Mouse (Mus musculus) neutrophil, adult 5-6 weeks (primary cell): ENCODE data around the gene Mucl3. TPM values are rescaled to one million over a fixed set of nuclear protein-coding genes. Genes with fewer than 3 reads are reported as not detected.

Experiments used
- ATAC-seq: fragments of 151-379, 151-347 bp; 2 replicates; pipeline ENCODE4 v1.8.0; 2017; ENCODE audit warnings: mild to moderate bottlenecking, moderate TSS enrichment; ENCODE audit not compliant: insufficient number of reproducible peaks, poor library complexity, low FRiP score, severe bottlenecking; ENCODE audit errors: extremely low read depth
- total RNA-seq: library from RNA; stranded (forward); fragments of 200-1000 nt; gene quantifications from 2 replicates; pipeline ENCODE4 v1.2.3, GENCODE M21; 2017

Mucl3 gene
- total RNA-seq, 1 experiment from 2014 or later, result not detected

DNA sequence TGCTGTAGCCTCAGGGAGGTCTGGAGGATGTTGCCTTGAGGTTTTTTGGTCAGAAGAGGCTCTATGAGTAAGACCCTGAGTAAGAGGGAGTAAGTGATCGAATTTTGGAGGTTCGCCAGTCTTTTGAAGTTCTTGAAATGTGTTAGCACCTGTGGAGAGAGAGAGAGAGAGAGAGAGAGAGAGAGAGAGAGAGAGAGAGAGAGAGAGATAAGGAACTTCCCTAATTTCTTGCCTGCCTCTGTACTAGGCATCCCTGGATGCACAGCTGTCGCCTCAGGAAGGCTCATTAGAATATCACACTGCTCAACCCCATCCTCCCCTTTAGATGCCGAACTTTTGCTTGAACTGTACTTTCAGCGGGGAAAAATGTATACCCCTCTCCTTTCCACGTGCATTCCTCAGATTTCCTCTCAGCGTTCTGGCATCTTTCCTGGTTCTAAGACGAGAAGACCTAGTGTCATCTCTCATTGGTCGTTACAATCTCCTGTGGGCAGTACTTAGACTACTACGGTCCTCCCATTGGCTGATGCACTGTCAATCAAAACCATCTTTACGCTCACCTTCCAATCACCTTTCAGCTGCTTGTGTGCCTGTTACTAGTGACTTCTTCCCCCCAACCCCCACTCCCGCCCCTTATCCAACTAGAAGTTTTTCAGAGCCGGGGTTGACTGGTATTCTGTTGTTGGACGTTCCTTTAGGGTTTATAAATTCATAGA is 4.9 kb downstream of the Mucl3 start:
- ATAC-seq, result no peak

DNA sequence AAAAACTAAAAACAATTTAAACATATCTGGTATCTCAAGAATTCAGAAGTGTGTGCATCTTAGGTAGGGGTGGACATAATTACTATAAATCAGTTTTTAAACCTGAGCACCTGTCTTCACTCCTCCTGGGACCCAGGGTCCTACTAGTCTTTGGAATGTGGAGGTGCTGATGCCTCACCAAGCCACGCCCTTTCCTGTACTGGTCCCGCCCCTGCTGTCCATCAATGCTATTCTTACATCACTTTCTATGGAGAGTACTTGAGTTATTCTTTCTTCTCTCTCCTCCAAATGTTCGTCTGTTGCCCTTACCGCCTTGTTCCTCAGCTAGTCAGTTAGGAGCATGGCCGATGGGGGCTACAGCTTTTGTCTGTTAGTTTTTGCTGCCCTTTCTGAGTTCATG is 7.1 kb downstream of the Mucl3 start:
- no peak for ATAC-seq

DNA sequence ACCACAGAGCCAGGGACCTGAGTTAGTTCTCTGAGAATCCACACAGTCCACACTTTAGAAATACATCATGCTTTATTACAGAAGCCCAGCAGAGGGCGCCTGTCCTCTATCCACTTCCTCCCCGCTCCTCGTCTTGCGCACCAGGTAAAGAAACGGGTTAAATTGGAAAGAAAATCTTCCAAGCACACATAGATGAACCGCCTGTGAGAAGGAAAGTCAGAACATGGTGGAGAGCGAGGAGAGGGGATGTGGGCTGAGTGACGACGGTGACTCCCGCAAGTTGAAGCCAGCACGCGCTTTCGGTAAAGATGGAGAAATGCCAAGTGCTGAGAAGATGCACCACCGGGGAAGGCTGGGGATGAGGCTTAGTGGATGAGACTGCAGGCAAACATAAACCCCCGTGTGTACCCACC is 7.8 kb downstream of the Mucl3 start:
- peak; percentile 39; the same call in 1 of the 2 replicates for ATAC-seq

DNA sequence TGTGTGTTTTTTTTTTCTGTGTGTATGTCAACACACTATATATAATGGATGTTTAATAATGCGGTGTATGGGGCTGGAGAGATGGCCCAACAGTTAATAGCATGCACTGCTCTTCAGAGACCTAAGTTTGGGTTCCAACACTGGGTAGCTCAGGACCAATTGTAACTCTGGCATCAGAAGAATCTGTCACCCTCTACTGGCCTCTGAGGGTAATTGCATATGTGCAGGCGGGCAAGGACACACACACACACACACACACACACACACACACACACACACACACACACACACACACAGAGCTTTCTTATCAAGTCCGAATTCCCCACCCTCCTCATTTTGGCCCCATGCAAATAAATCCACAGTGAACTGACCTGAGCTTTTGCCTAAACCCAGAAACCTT is 8.3 kb downstream of the Mucl3 start:
- ATAC-seq, result no peak

DNA sequence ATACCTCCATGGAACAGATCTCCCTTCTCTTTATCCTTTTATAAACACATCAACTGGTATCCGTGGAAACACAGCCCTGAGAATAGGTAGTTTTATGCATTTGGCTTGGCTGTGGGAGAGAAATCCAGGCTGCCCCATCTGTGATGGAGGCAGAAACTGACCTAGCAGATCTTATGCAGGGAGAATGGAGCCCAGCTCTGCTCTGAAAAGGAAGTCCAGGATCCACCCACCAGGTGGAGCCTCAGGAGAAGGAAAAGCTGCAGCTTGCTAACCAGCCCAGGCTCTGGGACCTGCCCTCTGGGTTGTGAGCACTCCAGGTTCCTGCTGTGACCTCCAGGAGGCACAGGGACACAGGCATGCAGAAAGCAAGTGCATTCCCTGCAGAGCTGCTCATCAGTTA is 9.5 kb downstream of the Mucl3 start:
- ATAC-seq, result no peak

DNA sequence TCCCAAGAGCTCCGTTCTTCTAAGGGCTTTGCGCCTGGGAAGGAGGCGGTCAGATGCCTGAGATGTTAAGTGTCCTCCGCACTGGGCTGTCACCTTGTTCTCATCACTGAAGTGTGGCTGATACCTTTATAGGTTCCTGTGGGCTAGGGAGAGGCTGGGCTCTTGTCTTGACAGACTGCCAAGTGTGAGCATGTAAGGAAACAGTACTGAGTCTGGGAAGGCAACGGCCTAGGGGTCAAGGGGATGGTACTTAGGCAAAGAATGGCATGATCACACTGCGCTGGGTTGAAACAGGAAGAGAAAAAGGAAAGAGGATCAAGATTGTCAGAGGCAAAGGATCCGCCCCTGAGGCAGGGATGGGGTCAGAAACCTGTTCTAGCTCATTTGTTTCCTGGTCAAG is 17.0 kb downstream of the Mucl3 start, which contains the start of gene Gm9573:
Gene Gm9573 (minus strand): TSS at position 101 of the 400 bp plus-strand sequence.
- ATAC-seq, result no peak

DNA sequence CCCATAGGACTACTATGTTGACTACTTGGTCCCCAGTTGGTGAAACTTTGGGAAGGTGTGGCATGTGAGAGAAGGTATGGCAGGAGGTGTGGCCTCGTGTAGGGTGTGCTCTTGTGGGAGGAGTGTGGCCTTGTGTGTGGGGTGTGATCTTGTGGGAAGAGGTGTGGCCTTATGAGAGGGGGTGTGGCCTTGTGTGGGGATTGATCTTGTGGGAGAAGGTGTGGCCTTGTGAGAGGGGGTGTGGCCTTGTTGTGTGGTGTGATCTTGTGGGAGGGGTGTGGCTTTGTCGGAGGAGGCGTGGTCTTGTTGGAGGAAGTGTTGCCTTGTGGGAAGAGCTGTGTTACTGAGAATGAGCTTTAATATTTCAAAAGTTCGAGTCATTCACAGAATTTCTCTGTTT is 26.4 kb downstream of the Mucl3 start:
- no peak for ATAC-seq

DNA sequence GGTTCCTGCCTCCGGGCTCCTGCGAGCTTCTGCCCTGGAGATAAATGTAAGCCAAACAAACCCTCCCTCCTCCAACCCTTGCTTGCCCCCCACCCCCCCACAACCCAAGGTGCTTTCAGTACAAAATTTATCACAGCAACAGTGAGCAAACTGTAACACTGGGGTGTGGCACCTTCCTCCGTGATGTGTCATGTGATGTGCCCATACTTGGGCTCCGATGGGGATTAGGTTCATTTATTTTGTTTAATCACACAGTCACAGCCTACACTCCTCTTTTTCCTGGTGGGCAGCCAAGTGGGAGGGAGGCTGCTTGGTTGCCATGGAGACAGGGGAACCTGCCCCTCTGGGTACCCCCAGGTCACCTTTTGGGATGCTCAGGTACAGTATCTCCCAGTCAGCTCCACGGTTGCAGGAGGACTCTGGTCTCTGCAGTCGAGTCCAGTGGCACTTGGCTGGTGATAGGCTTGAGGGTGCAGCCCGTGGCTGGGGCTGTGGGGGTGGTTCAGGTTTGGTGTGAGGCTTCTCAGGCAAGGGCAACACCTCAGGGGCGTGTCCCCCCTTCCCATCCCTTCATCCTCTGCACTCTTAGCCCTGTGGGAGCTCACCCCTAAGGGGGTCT is 41.6 kb downstream of the Mucl3 start:
- ATAC-seq, result no peak

DNA sequence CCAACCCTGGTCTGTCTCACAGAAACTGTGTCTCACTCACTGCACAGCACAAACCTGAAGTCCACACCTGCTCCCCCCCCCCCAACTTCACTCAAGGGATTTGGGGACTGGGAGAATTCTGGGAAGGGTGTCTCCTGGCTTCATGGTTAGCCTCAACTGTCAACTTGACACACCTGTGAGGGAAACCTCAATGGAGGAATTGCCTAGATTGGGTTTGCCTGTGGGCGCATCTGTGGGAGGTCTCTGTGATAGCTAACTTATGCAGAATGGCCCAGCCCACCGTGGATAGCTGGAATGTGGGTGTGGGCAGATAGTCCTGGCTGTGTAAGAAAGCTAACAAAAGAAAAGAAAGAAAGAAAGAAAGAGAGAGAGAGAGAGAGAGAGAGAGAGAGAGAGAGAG is 42.2 kb downstream of the Mucl3 start, which contains the start of gene Sfta2:
Gene Sfta2 (plus strand): TSS at position 301 of the 400 bp plus-strand sequence.
- ATAC-seq, result no peak

DNA sequence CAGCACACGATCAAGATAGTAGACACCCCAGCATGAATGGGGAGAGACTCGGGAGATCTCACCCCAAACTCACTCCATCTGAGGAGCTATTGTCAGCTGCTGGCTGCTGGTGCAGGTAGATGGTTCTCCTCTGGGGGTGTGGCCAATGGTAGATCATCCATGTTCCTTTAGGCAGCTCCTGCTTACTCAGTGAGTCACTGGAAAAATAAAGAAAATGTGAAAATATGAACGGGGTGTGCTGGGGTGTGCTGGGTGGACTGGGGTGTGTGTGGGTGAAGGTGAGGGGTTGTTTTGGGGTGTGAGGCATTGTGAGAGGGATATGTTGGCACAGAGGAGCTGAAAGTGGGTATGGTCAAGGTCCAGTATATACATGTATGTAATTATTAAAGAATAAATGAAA is 46.1 kb downstream of the Mucl3 start:
- ATAC-seq, result no peak

DNA sequence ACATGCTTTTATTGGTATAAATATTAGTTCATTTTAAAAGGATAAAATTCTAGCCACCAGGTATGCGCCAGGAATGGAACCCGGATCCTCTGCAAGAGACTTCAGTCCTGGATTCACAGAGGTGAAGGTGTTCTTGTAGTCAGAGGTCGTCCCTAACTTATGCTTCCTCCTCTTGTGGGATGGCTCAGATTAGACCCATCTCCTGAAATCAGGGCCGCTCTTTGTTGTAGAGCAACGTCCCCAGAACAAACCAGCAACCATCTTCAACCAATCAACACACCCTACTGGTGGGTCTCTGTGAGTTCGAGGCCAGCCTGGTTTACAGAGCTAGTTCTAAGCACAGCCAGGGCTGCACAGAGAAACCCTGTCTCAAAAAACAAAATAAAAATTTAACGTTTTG is 49.0 kb downstream of the Mucl3 start:
- ATAC-seq, result no peak

DNA sequence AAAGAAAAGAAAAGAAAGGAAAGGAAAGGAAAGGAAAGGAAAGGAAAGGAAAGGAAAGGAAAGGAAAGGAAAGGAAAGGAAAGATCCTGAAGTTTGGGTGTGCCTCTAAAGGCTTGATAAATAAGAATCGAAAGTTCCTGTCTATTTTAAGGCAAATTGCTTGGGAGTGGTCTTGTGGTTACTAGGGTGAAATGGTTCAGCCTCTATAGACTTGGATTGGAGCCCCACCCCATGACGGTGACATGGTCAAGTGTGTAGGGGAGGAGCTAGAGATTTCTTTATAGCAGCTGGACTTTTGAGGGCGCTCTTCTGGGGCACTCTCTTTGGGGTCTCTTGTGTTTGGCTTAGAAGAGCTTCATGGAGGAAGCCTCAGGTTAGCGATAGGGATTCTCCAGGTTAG is 49.7 kb downstream of the Mucl3 start:
- no peak for ATAC-seq

DNA sequence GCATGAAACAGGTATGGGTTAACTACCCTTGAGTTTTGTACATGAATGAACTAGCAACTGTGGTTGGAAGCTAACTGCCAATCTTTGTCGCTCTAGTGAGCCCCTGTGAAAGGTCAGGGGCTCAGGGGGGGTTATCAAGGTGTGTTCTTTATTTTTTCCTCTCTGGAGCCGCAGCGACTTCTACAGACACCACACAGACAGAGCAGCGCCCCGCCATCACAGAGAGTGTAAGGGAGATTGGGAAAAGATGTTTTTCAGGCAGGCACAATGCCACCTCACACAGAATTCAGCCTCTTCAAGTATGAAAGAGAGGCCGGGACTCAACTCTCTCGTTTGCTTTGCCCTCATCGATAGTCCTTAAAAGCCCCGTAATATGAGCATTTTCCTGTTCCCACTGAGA is 51.4 kb downstream of the Mucl3 start:
- no peak for ATAC-seq

DNA sequence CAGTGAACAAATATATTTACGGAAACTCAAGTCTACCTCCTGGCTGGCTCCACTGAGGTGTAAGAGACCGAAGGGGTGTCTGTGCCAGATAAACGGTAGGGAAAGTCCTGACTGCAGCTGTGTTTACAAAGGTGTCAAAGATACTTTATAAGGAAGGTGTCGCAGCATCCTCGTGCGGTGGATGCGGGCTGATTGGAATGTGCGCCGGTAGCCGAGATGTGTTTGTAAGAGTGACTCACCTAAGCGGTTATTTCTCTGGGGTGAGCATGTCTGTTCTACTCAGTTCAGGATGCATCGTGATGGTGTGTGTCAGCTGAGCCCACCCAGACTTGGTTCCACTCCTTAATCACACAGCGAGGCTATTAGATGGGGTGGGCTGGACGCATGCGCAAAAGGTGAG is 51.8 kb downstream of the Mucl3 start:
- no peak for ATAC-seq

DNA sequence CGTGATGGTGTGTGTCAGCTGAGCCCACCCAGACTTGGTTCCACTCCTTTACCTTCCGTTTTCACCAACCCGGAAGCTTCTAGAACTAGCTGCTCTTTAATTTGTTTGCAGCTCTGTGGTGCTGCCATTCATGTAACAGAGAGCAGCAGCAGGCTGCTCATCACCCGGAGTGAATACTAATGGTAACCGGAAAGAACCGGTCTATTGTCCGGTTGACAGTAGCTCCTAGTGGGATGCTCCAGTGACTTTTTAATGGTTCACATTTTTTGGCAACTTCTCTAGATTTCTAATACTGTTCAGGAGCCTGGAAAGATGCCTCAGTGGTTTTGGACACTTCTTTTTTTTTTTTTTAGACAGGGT is 52.3 kb downstream of the Mucl3 start:
- no peak for ATAC-seq

DNA sequence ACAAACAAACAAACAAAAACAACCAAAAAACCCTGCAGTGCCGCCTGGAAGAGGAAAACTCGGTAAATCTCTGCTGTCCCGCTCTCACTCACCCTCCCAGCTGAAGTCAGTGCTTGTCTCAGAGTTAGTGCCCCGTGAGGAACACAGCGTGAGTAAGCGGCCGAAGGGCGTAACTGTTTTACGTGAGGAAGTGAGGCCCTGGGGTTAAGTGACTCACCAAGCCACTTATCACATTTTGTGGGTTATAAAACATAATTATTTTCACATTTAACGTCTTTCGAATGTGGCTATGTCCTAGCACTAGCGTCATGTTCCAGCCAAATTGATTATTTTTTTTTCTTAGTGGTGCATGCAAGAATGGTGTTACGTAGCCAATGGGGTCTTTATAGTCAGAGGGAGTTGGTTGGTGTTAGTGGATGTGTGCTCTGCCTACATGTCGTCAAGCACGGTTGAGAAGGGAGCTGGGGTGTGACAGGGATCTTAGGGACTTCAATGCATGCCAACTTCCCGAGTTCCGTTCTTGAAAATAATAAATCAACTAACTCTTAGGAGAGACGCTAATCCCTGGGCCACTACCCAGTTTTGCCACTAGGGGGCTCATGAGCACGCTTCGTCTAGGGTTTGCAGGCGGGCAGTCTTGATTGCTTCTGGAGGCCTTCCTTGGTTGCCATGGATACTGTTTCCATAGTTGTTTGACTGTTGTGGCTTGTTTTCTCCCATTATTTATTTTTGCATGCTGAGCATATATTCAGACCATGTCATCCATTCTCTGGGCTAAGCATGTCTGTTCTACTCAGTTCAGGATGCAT is 52.9 kb downstream of the Mucl3 start:
- ATAC-seq, result peak; percentile 46; the same call in 1 of the 2 replicates

DNA sequence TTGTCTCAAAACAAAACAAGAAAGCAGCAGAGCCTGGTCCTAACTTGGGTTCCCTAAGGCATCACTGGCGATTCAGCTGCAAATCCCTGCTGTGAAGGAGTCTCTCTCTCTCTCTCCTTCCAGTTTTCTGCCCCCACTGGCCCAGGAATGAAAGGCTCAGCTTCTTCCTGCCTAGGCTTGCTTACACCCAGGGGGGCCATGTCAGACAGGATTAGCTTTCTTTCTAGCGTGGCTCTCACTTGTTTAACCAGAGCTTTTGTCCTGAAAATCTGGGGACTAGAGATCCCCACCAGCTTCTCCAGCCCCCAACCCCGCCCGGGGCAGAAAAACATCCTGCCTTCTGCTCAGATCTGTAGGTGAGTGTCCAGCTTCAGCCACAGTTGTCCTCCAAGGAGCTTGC is 55.1 kb downstream of the Mucl3 start:
- ATAC-seq, result no peak

DNA sequence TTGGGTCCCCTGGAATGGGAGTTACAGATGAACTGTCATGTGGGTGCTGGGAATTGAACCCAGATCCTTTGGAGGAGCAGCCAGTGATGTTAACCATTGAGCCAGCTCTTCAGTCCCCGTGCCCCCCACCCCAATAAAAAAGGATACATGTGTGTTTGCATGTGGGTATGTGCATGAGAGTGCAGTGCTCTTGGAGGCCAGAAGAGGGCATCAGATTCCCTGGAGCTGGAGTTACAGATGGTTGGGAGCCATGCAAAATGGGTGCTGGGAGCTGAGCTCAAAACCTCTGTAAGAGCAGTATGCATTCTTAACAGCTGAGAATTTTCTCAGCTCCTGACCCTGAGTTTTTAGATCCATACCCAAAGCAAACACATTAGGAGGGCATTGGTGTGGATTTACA is 56.2 kb downstream of the Mucl3 start:
- ATAC-seq, result no peak
